Mouse (Mus musculus) stomach, embryonic 14.5 days (tissue): ENCODE measurements around the gene Emilin2. TPM values are rescaled to one million over a fixed set of nuclear protein-coding genes. Genes with fewer than 3 reads are reported as not detected.

Experiments used
- ATAC-seq: fragments of 200-750 bp; cut with Nextera tagmentation; 2 replicates; pipeline ENCODE4 v1.8.0; 2017; ENCODE audit warnings: low read depth, moderate TSS enrichment; ENCODE audit not compliant: insufficient number of reproducible peaks, insufficient read depth, low FRiP score
- H3K27ac ChIP-seq: fragments of 300-500 bp; sonication (generic); 2 replicates; pipeline ENCODE4 v1.5.1; 2014; ENCODE audit warnings: mild to moderate bottlenecking, low read length, moderate library complexity, mixed read lengths
- H3K27me3 ChIP-seq: fragments of 300-500 bp; sonication (generic); 2 replicates; pipeline ENCODE4 v1.6.1; 2014; ENCODE audit warnings: low read length, control low read depth, mixed read lengths; ENCODE audit not compliant: control insufficient read depth, insufficient read depth
- H3K36me3 ChIP-seq: fragments of 300-500 bp; sonication (generic); 2 replicates; pipeline ENCODE4 v1.6.1; 2014; ENCODE audit warnings: mild to moderate bottlenecking, control low read depth, low read length, moderate library complexity, mixed read lengths; ENCODE audit not compliant: control insufficient read depth, insufficient read depth
- H3K4me1 ChIP-seq: fragments of 300-500 bp; sonication (generic); 2 replicates; pipeline ENCODE4 v1.6.1; 2014; ENCODE audit warnings: low read length, control low read depth, mixed read lengths; ENCODE audit not compliant: control insufficient read depth, insufficient read depth
- H3K4me2 ChIP-seq: fragments of 300-500 bp; sonication (generic); replicated peaks from 2 replicates; pipeline ENCODE4 v1.6.1; 2014; ENCODE audit warnings: low read depth, low read length, control low read depth
- H3K4me3 ChIP-seq: fragments of 300-500 bp; sonication (generic); 2 replicates; pipeline ENCODE4 v1.5.1; 2014; ENCODE audit warnings: low read depth, low read length, control low read depth
- H3K9ac ChIP-seq: fragments of 300-500 bp; sonication (generic); replicated peaks from 2 replicates; pipeline ENCODE4 v1.6.1; 2014; ENCODE audit warnings: low read depth, mild to moderate bottlenecking, control low read depth, low read length, moderate library complexity, mixed read lengths
- H3K9me3 ChIP-seq: fragments of 300-500 bp; sonication (generic); 2 replicates; pipeline ENCODE4 v1.6.1; 2016; ENCODE audit warnings: low read depth, low read length, control low read depth; ENCODE audit not compliant: control insufficient read depth
- WGBS: fragments of 180-500 bp; shearing (Covaris S2); extraction: QIAGEN DNeasy Blood & Tissue Kit; methylation state at CpG from one replicate; pipeline ENCODE4 v1.1.7; 2014; 5-methylcytosine and 5-hydroxymethylcytosine counted together
- polyA plus RNA-seq: library from polyadenylated mRNA; unstranded; fragments of >200 nt; fragmentation: Nextera tagmentation; extraction: Ambion mirVana; gene quantifications from 2 replicates; pipeline ENCODE4 v1.2.1, GENCODE M21; 2014

Emilin2 gene
- polyA plus RNA-seq, 1 experiment from 2014 or later: 1.5 TPM

DNA sequence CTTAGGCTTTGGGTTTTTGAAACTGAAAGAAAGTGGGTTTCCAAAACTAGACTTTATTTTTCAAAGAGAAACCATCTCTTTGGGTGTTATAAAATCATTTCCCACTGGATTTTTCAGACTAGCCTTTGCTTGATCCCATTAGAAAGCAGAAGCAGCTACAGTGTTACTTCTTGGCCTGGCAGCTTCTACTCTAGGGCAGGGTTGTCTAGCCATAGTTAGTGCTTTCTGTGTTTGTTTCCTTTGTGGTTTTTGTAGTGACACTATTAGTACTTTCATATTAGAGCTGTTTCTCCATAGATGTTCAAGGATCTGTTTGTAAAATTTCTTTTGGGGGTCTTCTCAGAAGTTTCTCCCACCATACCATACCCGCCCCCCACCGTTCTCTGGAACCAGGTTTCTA, 95.5 kb downstream of the Emilin2 start:
- Histone ChIP-seq H3K4me1 (0 out of 2 replicates have a peak, but pooled peaks cover 3% of the 10 kb centered on the region), H3K9ac (no peak overlapping the region), H3K36me3 (peaks cover 3% of the 10 kb centered on the region; the same call in 1 of the 2 replicates), H3K9me3 (no peaks in the 10 kb centered on the region), H3K27ac (no peak overlapping the region), H3K4me3 (no peak overlapping the region), H3K4me2 (no peak overlapping the region), H3K27me3 (no peaks in the 10 kb centered on the region)
- no peak for ATAC-seq
- WGBS: 91% methylated on average over 2 of the region's 2 CpGs

DNA sequence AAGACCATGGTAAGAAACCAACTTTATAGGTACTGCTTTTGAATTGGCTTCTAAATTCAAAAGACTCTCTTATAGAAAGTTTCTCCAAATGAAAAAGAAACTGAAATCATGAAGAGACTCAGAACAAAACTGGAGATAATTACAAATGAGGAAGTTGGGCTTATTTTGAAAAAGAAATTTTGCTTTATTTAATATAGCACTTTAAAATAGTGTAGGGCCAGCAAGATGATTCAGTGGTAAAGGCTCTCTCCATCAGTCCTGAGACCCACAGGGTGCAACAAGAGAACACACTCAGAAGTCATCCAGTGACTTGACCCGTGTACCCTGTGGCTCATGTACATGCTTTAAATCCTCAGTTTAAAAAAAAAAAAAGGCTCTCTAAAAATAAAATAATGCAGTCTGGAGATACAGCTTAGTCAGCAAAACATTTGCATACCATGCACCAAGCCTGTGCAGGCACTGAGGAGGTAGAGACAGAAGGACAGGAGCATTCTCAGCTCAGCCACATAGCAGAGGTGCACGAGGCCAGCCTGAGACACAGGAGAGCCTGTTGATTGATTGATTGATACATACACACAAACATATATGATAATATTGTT, 96.4 kb downstream of the Emilin2 start:
- Histone ChIP-seq H3K36me3 (peaks cover 3% of the 10 kb centered on the region; the same call in 1 of the 2 replicates), H3K9ac (no peak overlapping the region), H3K27ac (no peak overlapping the region), H3K9me3 (no peaks in the 10 kb centered on the region), H3K27me3 (no peaks in the 10 kb centered on the region), H3K4me2 (no peak overlapping the region), H3K4me1 (0 out of 2 replicates have a peak, but pooled peaks cover 3% of the 10 kb centered on the region), H3K4me3 (no peak overlapping the region)
- ATAC-seq: no peak
- 65% methylated on average over 2 of the region's 2 CpGs for WGBS

DNA sequence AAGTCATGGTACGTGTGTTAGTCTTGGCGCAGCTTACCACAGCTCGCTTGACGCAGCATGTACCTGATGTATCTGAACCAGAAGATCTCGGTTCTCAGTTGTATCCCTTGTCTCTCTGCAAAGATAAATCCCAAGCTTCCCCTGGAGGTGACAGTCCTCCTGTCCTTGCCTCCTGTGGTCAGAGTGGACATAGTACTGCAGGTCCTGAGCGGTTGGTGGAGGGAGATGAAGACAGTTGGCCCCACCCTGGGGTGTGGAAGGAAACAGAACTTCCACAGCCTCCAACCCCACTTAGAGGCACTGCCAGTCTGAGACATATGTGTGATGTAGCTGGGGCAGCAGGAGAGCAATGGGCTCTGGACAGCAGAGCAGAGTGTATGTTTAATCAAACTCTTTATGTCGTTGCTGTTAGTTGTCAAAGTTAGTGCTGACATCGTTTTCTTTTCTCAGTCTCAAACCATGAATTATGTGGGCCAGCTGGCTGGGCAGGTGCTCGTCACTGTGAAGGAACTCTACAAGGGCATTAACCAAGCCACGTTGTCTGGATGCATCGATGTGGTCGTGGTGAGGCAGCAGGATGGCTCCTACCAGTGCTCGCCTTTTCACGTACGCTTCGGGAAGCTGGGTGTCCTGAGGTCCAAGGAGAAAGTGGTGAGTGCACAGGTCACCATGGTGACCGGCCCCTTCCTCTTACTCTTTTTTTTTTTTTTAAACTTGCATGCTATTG, 97.1 kb downstream of the Emilin2 start:
- no peaks in the 10 kb centered on the region for H3K9me3 ChIP-seq
- H3K27ac ChIP-seq: no peak overlapping the region
- H3K36me3 ChIP-seq: peaks cover 3% of the 10 kb centered on the region; the same call in 1 of the 2 replicates
- H3K9ac ChIP-seq: no peak overlapping the region
- no peak for ATAC-seq
- H3K4me2 ChIP-seq: no peak overlapping the region
- no peak overlapping the region for H3K4me3 ChIP-seq
- H3K27me3 ChIP-seq: no peaks in the 10 kb centered on the region
- 74% methylated on average over 17 of the region's 17 CpGs for WGBS
- 0 out of 2 replicates have a peak, but pooled peaks cover 3% of the 10 kb centered on the region for H3K4me1 ChIP-seq

DNA sequence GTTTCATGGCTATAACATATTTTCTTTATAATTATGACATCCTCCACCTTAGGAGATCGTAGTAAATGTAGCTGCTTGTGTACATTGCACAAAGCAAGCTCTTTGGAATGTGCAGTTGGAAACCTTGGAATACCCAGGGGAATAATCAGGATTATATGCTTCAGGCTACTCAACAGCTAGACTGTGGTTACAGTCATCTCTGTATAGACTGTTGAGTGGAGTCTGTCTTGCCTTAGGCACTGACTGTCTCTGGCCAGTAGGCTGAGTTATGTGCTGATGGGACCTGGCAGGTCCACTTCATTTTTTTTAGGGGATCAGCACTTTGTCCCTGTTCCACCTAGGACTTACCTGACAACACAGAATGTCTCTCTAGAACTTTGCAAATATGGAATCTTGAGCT, 98.1 kb downstream of the Emilin2 start:
- no peak for ATAC-seq

DNA sequence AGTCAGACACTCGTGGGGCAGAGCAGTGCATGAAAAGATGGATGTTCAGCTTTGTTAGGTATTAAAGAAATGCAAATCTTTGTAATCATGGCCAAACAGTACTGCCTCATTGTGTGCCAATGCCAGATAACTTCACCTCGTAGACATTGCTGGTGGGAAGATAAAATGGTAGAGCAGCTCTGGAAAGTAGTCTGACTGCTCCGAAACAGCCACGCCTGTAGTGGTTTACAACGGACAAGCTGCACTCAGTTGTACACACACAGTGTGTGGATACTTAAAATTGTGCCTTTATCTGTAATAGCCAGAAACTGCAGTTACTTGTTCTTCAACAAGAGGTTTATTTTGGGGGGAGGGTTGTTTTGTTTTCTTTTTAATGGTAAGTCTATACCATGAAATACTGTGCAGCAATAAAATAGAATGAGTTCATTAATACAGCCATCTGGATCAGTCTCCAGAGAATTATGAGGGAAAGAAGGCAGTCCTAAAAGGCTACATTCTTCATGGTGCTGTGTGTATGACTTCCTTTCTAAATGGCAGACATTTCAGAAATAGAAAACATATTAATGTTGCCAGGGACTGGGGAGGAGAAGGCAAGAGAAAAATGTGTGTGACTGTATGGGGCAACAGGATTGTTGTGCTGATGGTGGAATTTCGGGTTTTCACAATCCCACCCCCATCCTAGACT, 99.7 kb downstream of the Emilin2 start:
- Histone ChIP-seq H3K27me3 (no peaks in the 10 kb centered on the region), H3K4me2 (no peak overlapping the region), H3K4me1 (0 out of 2 replicates have a peak, but pooled peaks cover 3% of the 10 kb centered on the region), H3K9me3 (no peaks in the 10 kb centered on the region), H3K27ac (no peak overlapping the region), H3K36me3 (peaks cover 3% of the 10 kb centered on the region; the same call in 1 of the 2 replicates), H3K9ac (no peak overlapping the region), H3K4me3 (no peak overlapping the region)
- 0 out of 2 replicates have a peak, but pooled peaks have one; percentile 65 for ATAC-seq
- WGBS: 69% methylated on average over 6 of the region's 6 CpGs

More for the DNA sequence above, 98.1 kb downstream of the Emilin2 start:
- H3K9ac ChIP-seq: no peak overlapping the region
- no peaks in the 10 kb centered on the region for H3K27me3 ChIP-seq
- no peak overlapping the region for H3K27ac ChIP-seq
- H3K4me1 ChIP-seq: 0 out of 2 replicates have a peak, but pooled peaks cover 3% of the 10 kb centered on the region
- peaks cover 3% of the 10 kb centered on the region; the same call in 1 of the 2 replicates for H3K36me3 ChIP-seq
- 81% methylated on average over 1 of the region's 1 CpGs for WGBS
- no peak overlapping the region for H3K4me3 ChIP-seq
- no peaks in the 10 kb centered on the region for H3K9me3 ChIP-seq
- no peak overlapping the region for H3K4me2 ChIP-seq

DNA sequence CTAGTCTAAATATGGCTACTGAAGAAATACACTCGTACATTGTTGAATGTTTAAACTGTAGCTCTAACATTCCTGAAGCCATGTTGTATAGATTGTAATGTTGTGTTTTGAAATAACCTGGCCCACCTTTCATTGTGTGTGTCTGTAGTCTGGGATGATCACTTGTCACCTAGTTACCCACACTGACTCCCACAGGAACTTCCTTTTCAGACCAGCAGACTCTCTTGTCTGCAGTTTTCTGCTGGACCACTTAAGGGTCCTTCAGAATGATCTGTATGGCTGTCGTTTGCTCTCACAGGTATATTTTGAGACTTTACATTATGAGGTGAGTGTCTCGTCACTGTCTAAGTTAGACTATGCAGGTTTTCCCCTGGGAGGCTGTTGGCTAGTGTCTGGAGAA, 101.8 kb downstream of the Emilin2 start:
- no peak overlapping the region for H3K4me3 ChIP-seq

DNA sequence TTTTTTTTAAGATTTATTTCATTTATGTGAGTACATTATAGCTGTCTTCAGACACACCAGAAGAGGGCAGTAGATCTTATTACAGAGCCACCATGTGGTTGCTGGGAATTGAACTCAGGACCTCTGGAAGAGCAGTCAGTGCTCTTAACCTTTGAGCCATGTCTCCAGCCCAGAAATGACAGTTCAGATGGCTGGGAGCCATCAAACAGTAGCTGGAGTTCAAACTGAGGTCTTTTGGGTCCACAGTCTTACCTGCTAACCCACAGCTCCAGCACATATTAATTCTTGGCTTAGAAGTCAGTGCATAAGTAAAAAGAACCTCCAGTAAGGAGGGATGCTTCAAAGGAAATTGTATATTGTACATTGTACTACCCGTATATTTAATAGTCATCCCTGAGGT, 102.9 kb downstream of the Emilin2 start:
- H3K27ac ChIP-seq: no peak overlapping the region
- H3K27me3 ChIP-seq: no peaks in the 10 kb centered on the region
- peaks cover 5% of the 10 kb centered on the region; the same call in 1 of the 2 replicates for H3K4me1 ChIP-seq
- H3K36me3 ChIP-seq: no peaks in the 10 kb centered on the region
- 76% methylated on average over 1 of the region's 1 CpGs for WGBS
- H3K4me2 ChIP-seq: no peak overlapping the region
- H3K9me3 ChIP-seq: no peaks in the 10 kb centered on the region
- no peak overlapping the region for H3K4me3 ChIP-seq
- no peak overlapping the region for H3K9ac ChIP-seq
- ATAC-seq: no peak

More for the DNA sequence above, 101.8 kb downstream of the Emilin2 start:
- Histone ChIP-seq H3K36me3 (no peaks in the 10 kb centered on the region), H3K9ac (no peak overlapping the region), H3K27me3 (no peaks in the 10 kb centered on the region), H3K4me1 (peaks cover 7% of the 10 kb centered on the region; the same call in 1 of the 2 replicates), H3K27ac (no peak overlapping the region), H3K9me3 (no peaks in the 10 kb centered on the region), H3K4me2 (no peak overlapping the region)
- ATAC-seq: no peak
- 83% methylated on average over 3 of the region's 3 CpGs for WGBS

DNA sequence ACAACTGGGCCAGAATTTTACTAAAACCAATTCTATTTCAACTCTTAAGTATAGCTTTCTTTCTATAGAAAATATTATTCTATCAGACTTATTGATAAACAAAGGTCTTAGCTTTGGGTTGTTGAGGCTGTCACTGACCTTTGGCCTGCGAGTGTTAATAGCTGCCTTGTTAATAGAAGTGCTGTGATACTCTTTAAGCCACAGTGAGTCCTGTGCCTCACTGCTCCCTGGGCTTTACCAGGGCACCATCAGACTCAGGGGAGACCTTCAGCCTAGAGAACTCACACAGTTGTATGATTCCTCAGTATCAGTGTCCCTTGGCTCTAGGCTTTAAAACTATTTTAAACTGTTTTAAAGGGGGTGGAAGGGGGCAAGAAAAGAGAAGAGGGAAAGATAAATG, 103.4 kb downstream of the Emilin2 start:
- no peaks in the 10 kb centered on the region for H3K27me3 ChIP-seq
- H3K27ac ChIP-seq: no peak overlapping the region
- H3K4me2 ChIP-seq: no peak overlapping the region
- no peak overlapping the region for H3K4me3 ChIP-seq
- no peak for ATAC-seq
- no peaks in the 10 kb centered on the region for H3K9me3 ChIP-seq
- 92% methylated on average over 1 of the region's 1 CpGs for WGBS
- H3K4me1 ChIP-seq: peaks cover 5% of the 10 kb centered on the region; the same call in 1 of the 2 replicates
- H3K9ac ChIP-seq: no peak overlapping the region
- H3K36me3 ChIP-seq: no peaks in the 10 kb centered on the region
